Mouse (Mus musculus): ENCODE data around the gene Top2a. TPM values are rescaled to one million over a fixed set of nuclear protein-coding genes. Genes with fewer than 3 reads are reported as not detected.

The Top2a gene
- polyA plus RNA-seq, 1 experiment = 59.2 TPM

- DNase-seq = no peak
- WGBS = 95% methylated on average over 1 of the region's 1 CpGs
- H3K27me3 ChIP-seq (ENCODE audit: control insufficient read depth, insufficient read depth, low read length) = no peaks in the 10 kb centered on the region
- H3K27ac ChIP-seq (ENCODE audit: control insufficient read depth, insufficient read depth, low read length) = no peak overlapping the region
- peaks cover 95% of the 10 kb centered on the region for H3K36me3 ChIP-seq (ENCODE audit: control insufficient read depth, insufficient read depth, low read length)
- no peaks in the 10 kb centered on the region for H3K4me1 ChIP-seq (replicated peaks; ENCODE audit: control insufficient read depth, insufficient read depth, low read length)
- no peak overlapping the region for H3K4me3 ChIP-seq (ENCODE audit: control insufficient read depth, insufficient read depth, low read length)
- TF ChIP-seq POLR2A (IDR thresholded peaks at IDR 0.05; ENCODE audit: control insufficient read depth, extremely low read depth, insufficient read depth, low read length, poor library complexity) = no peak
- no peak for TF ChIP-seq CTCF (IDR thresholded peaks at IDR 0.05; ENCODE audit: borderline replicate concordance, control insufficient read depth, extremely low read depth, insufficient read depth, low read length, poor library complexity)
Measured at GRCm38 (mm10) chr11:99013856-99014255, 10.1 kb downstream of the Top2a start.

GRCm38 (mm10) chr11:99010706-99011105 lies 13.3 kb downstream of the Top2a start:
- WGBS = 97% methylated on average over 5 of the region's 5 CpGs
- no peak for DNase-seq
- Histone ChIP-seq H3K36me3 (ENCODE audit: control insufficient read depth, insufficient read depth, low read length) (peaks cover 92% of the 10 kb centered on the region), H3K4me3 (ENCODE audit: control insufficient read depth, insufficient read depth, low read length) (no peak overlapping the region), H3K27me3 (ENCODE audit: control insufficient read depth, insufficient read depth, low read length) (no peaks in the 10 kb centered on the region), H3K27ac (ENCODE audit: control insufficient read depth, insufficient read depth, low read length) (no peak overlapping the region), H3K4me1 (replicated peaks; ENCODE audit: control insufficient read depth, insufficient read depth, low read length) (no peaks in the 10 kb centered on the region)
- TF ChIP-seq POLR2A (IDR thresholded peaks at IDR 0.05; ENCODE audit: control insufficient read depth, extremely low read depth, insufficient read depth, low read length, poor library complexity) (no peak), CTCF (IDR thresholded peaks at IDR 0.05; ENCODE audit: borderline replicate concordance, control insufficient read depth, extremely low read depth, insufficient read depth, low read length, poor library complexity) (no peak)

GRCm38 (mm10) chr11:99010124-99010523 lies 13.9 kb downstream of the Top2a start:
- H3K27ac ChIP-seq (ENCODE audit: control insufficient read depth, insufficient read depth, low read length) = no peak overlapping the region
- TF ChIP-seq CTCF (IDR thresholded peaks at IDR 0.05; ENCODE audit: borderline replicate concordance, control insufficient read depth, extremely low read depth, insufficient read depth, low read length, poor library complexity) = no peak
- no peak for TF ChIP-seq POLR2A (IDR thresholded peaks at IDR 0.05; ENCODE audit: control insufficient read depth, extremely low read depth, insufficient read depth, low read length, poor library complexity)
- H3K4me1 ChIP-seq (replicated peaks; ENCODE audit: control insufficient read depth, insufficient read depth, low read length) = no peaks in the 10 kb centered on the region
- no peak for DNase-seq
- WGBS = 86% methylated on average over 4 of the region's 4 CpGs
- H3K36me3 ChIP-seq (ENCODE audit: control insufficient read depth, insufficient read depth, low read length) = peaks cover 88% of the 10 kb centered on the region
- no peak overlapping the region for H3K4me3 ChIP-seq (ENCODE audit: control insufficient read depth, insufficient read depth, low read length)
- H3K27me3 ChIP-seq (ENCODE audit: control insufficient read depth, insufficient read depth, low read length) = no peaks in the 10 kb centered on the region

- Histone ChIP-seq H3K4me3 (ENCODE audit: control insufficient read depth, insufficient read depth, low read length) (no peak overlapping the region), H3K27ac (ENCODE audit: control insufficient read depth, insufficient read depth, low read length) (no peak overlapping the region), H3K4me1 (replicated peaks; ENCODE audit: control insufficient read depth, insufficient read depth, low read length) (no peaks in the 10 kb centered on the region), H3K36me3 (ENCODE audit: control insufficient read depth, insufficient read depth, low read length) (peaks cover 90% of the 10 kb centered on the region), H3K27me3 (ENCODE audit: control insufficient read depth, insufficient read depth, low read length) (no peaks in the 10 kb centered on the region)
- WGBS = 97% methylated on average over 9 of the region's 9 CpGs
- TF ChIP-seq POLR2A (IDR thresholded peaks at IDR 0.05; ENCODE audit: control insufficient read depth, extremely low read depth, insufficient read depth, low read length, poor library complexity) (no peak), CTCF (IDR thresholded peaks at IDR 0.05; ENCODE audit: borderline replicate concordance, control insufficient read depth, extremely low read depth, insufficient read depth, low read length, poor library complexity) (no peak)
- DNase-seq = no peak
Measured at GRCm38 (mm10) chr11:99006788-99007187, 17.2 kb downstream of the Top2a start.

- Histone ChIP-seq H3K4me1 (replicated peaks; ENCODE audit: control insufficient read depth, insufficient read depth, low read length) (no peaks in the 10 kb centered on the region), H3K36me3 (ENCODE audit: control insufficient read depth, insufficient read depth, low read length) (peaks cover 93% of the 10 kb centered on the region), H3K27me3 (ENCODE audit: control insufficient read depth, insufficient read depth, low read length) (no peaks in the 10 kb centered on the region), H3K27ac (ENCODE audit: control insufficient read depth, insufficient read depth, low read length) (no peak overlapping the region), H3K4me3 (ENCODE audit: control insufficient read depth, insufficient read depth, low read length) (no peak overlapping the region)
- no peak for TF ChIP-seq CTCF (IDR thresholded peaks at IDR 0.05; ENCODE audit: borderline replicate concordance, control insufficient read depth, extremely low read depth, insufficient read depth, low read length, poor library complexity)
- no peak for TF ChIP-seq POLR2A (IDR thresholded peaks at IDR 0.05; ENCODE audit: control insufficient read depth, extremely low read depth, insufficient read depth, low read length, poor library complexity)
- no peak for DNase-seq
- WGBS = 98% methylated on average over 11 of the region's 11 CpGs
Measured at GRCm38 (mm10) chr11:98999243-98999642, 24.7 kb downstream of the Top2a start.

- no peak for DNase-seq
- Histone ChIP-seq H3K4me3 (ENCODE audit: control insufficient read depth, insufficient read depth, low read length) (no peak overlapping the region), H3K27me3 (ENCODE audit: control insufficient read depth, insufficient read depth, low read length) (no peaks in the 10 kb centered on the region), H3K4me1 (replicated peaks; ENCODE audit: control insufficient read depth, insufficient read depth, low read length) (no peaks in the 10 kb centered on the region), H3K36me3 (ENCODE audit: control insufficient read depth, insufficient read depth, low read length) (peaks cover 93% of the 10 kb centered on the region), H3K27ac (ENCODE audit: control insufficient read depth, insufficient read depth, low read length) (no peak overlapping the region)
- TF ChIP-seq CTCF (IDR thresholded peaks at IDR 0.05; ENCODE audit: borderline replicate concordance, control insufficient read depth, extremely low read depth, insufficient read depth, low read length, poor library complexity) = no peak
- no peak for TF ChIP-seq POLR2A (IDR thresholded peaks at IDR 0.05; ENCODE audit: control insufficient read depth, extremely low read depth, insufficient read depth, low read length, poor library complexity)
Measured at GRCm38 (mm10) chr11:98998776-98999175, 25.2 kb downstream of the Top2a start.

- Histone ChIP-seq H3K27me3 (ENCODE audit: control insufficient read depth, insufficient read depth, low read length) (no peaks in the 10 kb centered on the region), H3K4me1 (replicated peaks; ENCODE audit: control insufficient read depth, insufficient read depth, low read length) (no peaks in the 10 kb centered on the region), H3K4me3 (ENCODE audit: control insufficient read depth, insufficient read depth, low read length) (no peak overlapping the region), H3K27ac (ENCODE audit: control insufficient read depth, insufficient read depth, low read length) (no peak overlapping the region), H3K36me3 (ENCODE audit: control insufficient read depth, insufficient read depth, low read length) (peaks cover 90% of the 10 kb centered on the region)
- no peak for TF ChIP-seq CTCF (IDR thresholded peaks at IDR 0.05; ENCODE audit: borderline replicate concordance, control insufficient read depth, extremely low read depth, insufficient read depth, low read length, poor library complexity)
- TF ChIP-seq POLR2A (IDR thresholded peaks at IDR 0.05; ENCODE audit: control insufficient read depth, extremely low read depth, insufficient read depth, low read length, poor library complexity) = no peak
- WGBS = 95% methylated on average over 4 of the region's 4 CpGs
- DNase-seq = no peak
Measured at GRCm38 (mm10) chr11:98997659-98998058, 26.3 kb downstream of the Top2a start.
